ENCODE assay signal across 9 mouse cellular contexts in the genomic region with DNA sequence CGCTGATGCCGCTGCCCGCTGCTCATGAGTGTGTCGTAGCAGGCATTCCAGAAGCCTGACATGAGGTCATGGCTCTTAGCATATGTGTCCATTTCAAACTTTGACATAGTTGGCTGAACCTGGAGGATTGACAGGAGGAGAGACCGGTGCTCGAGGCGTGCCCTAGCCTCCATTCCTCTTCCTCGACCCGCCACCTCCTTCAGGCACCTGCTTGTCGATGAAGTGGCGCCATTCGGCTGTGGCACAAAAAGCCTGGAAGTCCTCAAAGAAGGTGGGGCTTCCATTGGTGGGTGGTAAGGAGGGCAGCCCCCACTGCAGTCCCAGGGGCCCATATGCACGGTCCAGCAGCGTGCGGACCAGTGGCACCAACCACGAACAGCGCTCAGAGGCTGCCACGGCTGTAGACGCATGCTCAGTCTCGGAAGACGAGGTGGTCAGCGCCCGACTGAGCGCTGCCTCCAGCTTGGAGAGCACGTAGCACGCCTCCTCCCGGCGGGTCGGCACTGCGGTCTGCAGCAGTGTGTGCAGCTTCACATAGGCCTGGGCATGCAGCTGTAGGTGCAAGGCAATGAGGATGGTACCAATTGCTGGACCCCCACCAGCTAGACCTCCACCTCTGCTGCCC. TPM values are rescaled to one million over a fixed set of nuclear protein-coding genes. Genes with fewer than 3 reads are reported as not detected.
DNase-seq lines count a peak whose midpoint lies in the region; ATAC-seq and TF ChIP-seq lines count a peak whose summit lies in the region.
"Had no signal": no experiment of that assay in that cellular context is flagged by ENCODE, and none has a peak within 500 bp of the region (broad histone marks: within the 10 kb centered on the region; RNA-seq: fewer than 3 reads in every experiment).

No protein-coding gene starts in this region.

- no peaks in the 10 kb centered on the region for H3K9me3 ChIP-seq in kidney, embryonic 15.5 days (replicated peaks)
- H3K9me3 ChIP-seq in embryonic facial prominence, embryonic 11.5 days (replicated peaks; ENCODE audit: control insufficient read depth, low read length), result no peaks in the 10 kb centered on the region
- no peaks in the 10 kb centered on the region for H3K9me3 ChIP-seq in hindbrain, postnatal 0 days (ENCODE audit: low read length)
- no peaks in the 10 kb centered on the region for H3K9me3 ChIP-seq in neural tube, embryonic 13.5 days

- ATAC-seq in kidney, embryonic 15.5 days (replicated peaks; ENCODE audit: low FRiP score), result no peak
- ATAC-seq in embryonic facial prominence, embryonic 11.5 days (replicated peaks; ENCODE audit: insufficient number of reproducible peaks, low FRiP score, low TSS enrichment, low read depth), result peak; percentile 49
- ATAC-seq in hindbrain, postnatal 0 days, result peak; percentile 44
- peak; percentile 60 for ATAC-seq in neural tube, embryonic 13.5 days (ENCODE audit: low read depth)

- H3K4me1 ChIP-seq in kidney, embryonic 15.5 days, result peaks cover 26% of the 10 kb centered on the region
- H3K4me1 ChIP-seq in embryonic facial prominence, embryonic 11.5 days (ENCODE audit: control insufficient read depth, insufficient read depth, low read length), result peaks cover 5% of the 10 kb centered on the region; the same call in 1 of the 2 replicates
- H3K4me1 ChIP-seq in hindbrain, postnatal 0 days (ENCODE audit: insufficient read depth, low read length), result no peaks in the 10 kb centered on the region
- peaks cover 12% of the 10 kb centered on the region for H3K4me1 ChIP-seq in neural tube, embryonic 13.5 days (replicated peaks)

- WGBS in kidney, embryonic 15.5 days, result 25% methylated on average over 30 of the region's 30 CpGs
- WGBS in embryonic facial prominence, embryonic 11.5 days, result 9% methylated on average over 30 of the region's 30 CpGs
- 21% methylated on average over 30 of the region's 30 CpGs for WGBS in hindbrain, postnatal 0 days
- WGBS in neural tube, embryonic 13.5 days, result 13% methylated on average over 30 of the region's 30 CpGs

- peaks cover 37% of the 10 kb centered on the region for H3K27me3 ChIP-seq in kidney, embryonic 15.5 days
- peaks cover 6% of the 10 kb centered on the region for H3K27me3 ChIP-seq in embryonic facial prominence, embryonic 11.5 days (ENCODE audit: control insufficient read depth, insufficient read depth, low read length)
- no peaks in the 10 kb centered on the region for H3K27me3 ChIP-seq in hindbrain, postnatal 0 days (ENCODE audit: insufficient read depth, low read length)
- H3K27me3 ChIP-seq in neural tube, embryonic 13.5 days, result peaks cover 24% of the 10 kb centered on the region

- peak overlapping the region; percentile 17 for H3K4me3 ChIP-seq in kidney, embryonic 15.5 days (replicated peaks)
- H3K4me3 ChIP-seq in embryonic facial prominence, embryonic 11.5 days (ENCODE audit: low read depth, low read length), result no peak overlapping the region
- H3K4me3 ChIP-seq in hindbrain, postnatal 0 days (ENCODE audit: low read length), result 0 out of 2 replicates have a peak overlapping the region, but pooled peaks have one; percentile 3
- H3K4me3 ChIP-seq in neural tube, embryonic 13.5 days, result peak overlapping the region; percentile 33
- H3K4me3 ChIP-seq: left cerebral cortex, adult 2 months had no signal

- H3K9ac ChIP-seq in kidney, embryonic 15.5 days, result no peak overlapping the region
- H3K9ac ChIP-seq in embryonic facial prominence, embryonic 11.5 days (replicated peaks; ENCODE audit: low read length), result no peak overlapping the region
- 0 out of 2 replicates have a peak overlapping the region, but pooled peaks have one; percentile 3 for H3K9ac ChIP-seq in hindbrain, postnatal 0 days (replicated peaks; ENCODE audit: low read length)
- peak overlapping the region; percentile 56 for H3K9ac ChIP-seq in neural tube, embryonic 13.5 days

- DNase-seq in kidney, postnatal 36 days, result no peak
- peak; percentile 49 for DNase-seq in embryonic facial prominence, embryonic 11.5 days (ENCODE audit: low spot score)
- DNase-seq in hindbrain, postnatal 0 days (ENCODE audit: low spot score), result peak; percentile 64
- no peak for DNase-seq in adrenal gland, adult 18-20 months (ENCODE audit: low spot score in 2 of 2)
- DNase-seq in adrenal gland, adult 8-10 months, result no peak
- DNase-seq in gastrocnemius, postnatal 10 days, result no peak

- peaks cover 39% of the 10 kb centered on the region for H3K36me3 ChIP-seq in kidney, embryonic 15.5 days
- H3K36me3 ChIP-seq in embryonic facial prominence, embryonic 11.5 days (replicated peaks; ENCODE audit: control insufficient read depth, insufficient read depth, low read depth, low read length), result no peaks in the 10 kb centered on the region
- H3K36me3 ChIP-seq in hindbrain, postnatal 0 days (ENCODE audit: insufficient read depth, low read length), result no peaks in the 10 kb centered on the region; the same call in 1 of the 2 replicates
- H3K36me3 ChIP-seq in neural tube, embryonic 13.5 days, result 0 out of 2 replicates have a peak, but pooled peaks cover 4% of the 10 kb centered on the region

- H3K4me2 ChIP-seq in kidney, embryonic 15.5 days, result peak overlapping the region; percentile 40
- peak overlapping the region; percentile 36 for H3K4me2 ChIP-seq in embryonic facial prominence, embryonic 11.5 days (ENCODE audit: low read depth, low read length)
- H3K4me2 ChIP-seq in hindbrain, postnatal 0 days (ENCODE audit: low read depth, low read length), result peak overlapping the region; percentile 45
- H3K4me2 ChIP-seq in neural tube, embryonic 13.5 days, result peak overlapping the region; percentile 57

- H3K27ac ChIP-seq in kidney, embryonic 15.5 days, result no peak overlapping the region
- no peak overlapping the region for H3K27ac ChIP-seq in embryonic facial prominence, embryonic 11.5 days (replicated peaks; ENCODE audit: low read depth, low read length)
- no peak overlapping the region; the same call in 1 of the 2 replicates for H3K27ac ChIP-seq in hindbrain, postnatal 0 days
- no peak overlapping the region for H3K27ac ChIP-seq in neural tube, embryonic 13.5 days (replicated peaks)
- H3K27ac ChIP-seq: left cerebral cortex, adult 2 months had no signal

- TF ChIP-seq CTCF in hindbrain, postnatal 0 days (IDR thresholded peaks at IDR 0.05; ENCODE audit: low read depth), result peak; percentile 49

RNA-seq across cellular contexts. Expression of gene Nradd, which starts 7.5 kb away (rescaled TPM):
- polyA plus RNA-seq in kidney, embryonic 15.5 days (2015; fragmentation: Nextera tagmentation; extraction: Ambion mirVana), result 55.2 and 56.4 TPM in 2 replicates
- polyA plus RNA-seq in embryonic facial prominence, embryonic 11.5 days (2014; fragmentation: Nextera tagmentation; extraction: Ambion mirVana), result 25.1 and 29.2 TPM in 2 replicates
- total RNA-seq in hindbrain, postnatal 0 days (2014; rRNA removed), result 23.1 and 30.6 TPM in 2 replicates
- 18.7 and 19.3 TPM in 2 replicates for polyA plus RNA-seq in hindbrain, postnatal 0 days (2015; fragmentation: Nextera tagmentation; extraction: Ambion mirVana)
- polyA plus RNA-seq in neural tube, embryonic 13.5 days (2015; fragmentation: Nextera tagmentation; extraction: Ambion mirVana), result 38.0 and 39.3 TPM in 2 replicates
- total RNA-seq in adrenal gland, adult 18-20 months (2021), result 10 to 100 TPM; 11.0 to 14.0 TPM
- total RNA-seq in adrenal gland, adult 8-10 months (2022), result 10 to 100 TPM; 15.5 to 19.1 (median 16.3) TPM
- total RNA-seq in gastrocnemius, postnatal 10 days (2021), result 1 to 10 TPM; 1.6 to 2.2 TPM

RNA-seq across cellular contexts. Expression of gene Nbeal2, which starts 22.2 kb away (rescaled TPM):
- polyA plus RNA-seq in kidney, embryonic 15.5 days (2015; fragmentation: Nextera tagmentation; extraction: Ambion mirVana), result 3.7 and 5.5 TPM in 2 replicates
- 0.70 and 0.71 TPM in 2 replicates for polyA plus RNA-seq in embryonic facial prominence, embryonic 11.5 days (2014; fragmentation: Nextera tagmentation; extraction: Ambion mirVana)
- 9.0 and 11.5 TPM in 2 replicates for total RNA-seq in hindbrain, postnatal 0 days (2014; rRNA removed)
- 1.8 and 1.9 TPM in 2 replicates for polyA plus RNA-seq in hindbrain, postnatal 0 days (2015; fragmentation: Nextera tagmentation; extraction: Ambion mirVana)
- polyA plus RNA-seq in neural tube, embryonic 13.5 days (2015; fragmentation: Nextera tagmentation; extraction: Ambion mirVana), result 1.8 and 2.2 TPM in 2 replicates
- 1 to 10 TPM; 8.5 to 9.8 TPM for total RNA-seq in adrenal gland, adult 18-20 months (2021)
- total RNA-seq in adrenal gland, adult 8-10 months (2022), result 10 to 100 TPM in 2 of 4 experiments, 1 to 10 TPM in 2; 7.7 to 18.1 (median 13.1) TPM
- 1 to 10 TPM; 2.2 to 3.4 TPM for total RNA-seq in gastrocnemius, postnatal 10 days (2021)

RNA-seq across cellular contexts. Expression of gene Ccdc12, which starts 24.5 kb away (rescaled TPM):
- 151 and 157 TPM in 2 replicates for polyA plus RNA-seq in kidney, embryonic 15.5 days (2015; fragmentation: Nextera tagmentation; extraction: Ambion mirVana)
- polyA plus RNA-seq in embryonic facial prominence, embryonic 11.5 days (2014; fragmentation: Nextera tagmentation; extraction: Ambion mirVana), result 117 and 118 TPM in 2 replicates
- 15.0 and 17.0 TPM in 2 replicates for total RNA-seq in hindbrain, postnatal 0 days (2014; rRNA removed)
- 108 and 113 TPM in 2 replicates for polyA plus RNA-seq in hindbrain, postnatal 0 days (2015; fragmentation: Nextera tagmentation; extraction: Ambion mirVana)
- 105 and 118 TPM in 2 replicates for polyA plus RNA-seq in neural tube, embryonic 13.5 days (2015; fragmentation: Nextera tagmentation; extraction: Ambion mirVana)
- 10 to 100 TPM; 49.6 to 52.2 TPM for total RNA-seq in adrenal gland, adult 18-20 months (2021)
- total RNA-seq in adrenal gland, adult 8-10 months (2022), result 10 to 100 TPM; 62.7 to 77.9 (median 68.5) TPM
- total RNA-seq in gastrocnemius, postnatal 10 days (2021), result 10 to 100 TPM; 50.3 to 53.6 TPM

Comparison
In these comparisons a context has a peak if more than half of its experiments do, and no peak if none do; other contexts are left out.
1. H3K9ac ChIP-seq: peak in hindbrain, postnatal 0 days (single experiment) and neural tube, embryonic 13.5 days (single experiment); none in kidney, embryonic 15.5 days (single experiment) and embryonic facial prominence, embryonic 11.5 days (single experiment).
2. DNase-seq: peak in embryonic facial prominence, embryonic 11.5 days (single experiment) and hindbrain, postnatal 0 days (single experiment); none in kidney, postnatal 36 days (0 of 2), adrenal gland, adult 18-20 months (0 of 2), adrenal gland, adult 8-10 months (single experiment) and gastrocnemius, postnatal 10 days (single experiment).
3. Peak in every context shown above with its lines, with median percentiles within 50 percentile points of each other: H3K4me2 ChIP-seq.